Mouse (Mus musculus): Measurements from ENCODE around the gene Oas1d. TPM values are rescaled to one million over a fixed set of nuclear protein-coding genes. Genes with fewer than 3 reads are reported as not detected.

Oas1d gene
- polyA plus RNA-seq, 1 experiment from 2014 or later, result not detected

Other genes with a start within 250 kb of the Oas1d start
- 0.06 TPM in 2 replicates for gene Dtx1, start 202.6 kb upstream of the Oas1d start, polyA plus RNA-seq (2015; fragmentation: Nextera tagmentation; extraction: Ambion mirVana)
- gene Oas2, start 164.7 kb upstream of the Oas1d start, polyA plus RNA-seq (2015; fragmentation: Nextera tagmentation; extraction: Ambion mirVana), result 0.75 and 0.81 TPM in 2 replicates
- gene Oas3, start 136.9 kb upstream of the Oas1d start, polyA plus RNA-seq (2015; fragmentation: Nextera tagmentation; extraction: Ambion mirVana), result 1.0 and 1.3 TPM in 2 replicates
- not detected in 2 replicates for gene Oas1e, start 119.0 kb upstream of the Oas1d start, polyA plus RNA-seq (2015; fragmentation: Nextera tagmentation; extraction: Ambion mirVana)
- 0.33 and 0.44 TPM in 2 replicates for gene Oas1c, start 102.0 kb upstream of the Oas1d start, polyA plus RNA-seq (2015; fragmentation: Nextera tagmentation; extraction: Ambion mirVana)
- gene Oas1f, start 67.2 kb upstream of the Oas1d start, polyA plus RNA-seq (2015; fragmentation: Nextera tagmentation; extraction: Ambion mirVana), result not detected in 2 replicates
- gene Oas1h, start 53.1 kb upstream of the Oas1d start, polyA plus RNA-seq (2015; fragmentation: Nextera tagmentation; extraction: Ambion mirVana), result not detected in 2 replicates
- gene Oas1g, start 26.9 kb upstream of the Oas1d start, polyA plus RNA-seq (2015; fragmentation: Nextera tagmentation; extraction: Ambion mirVana), result 0.81 and 1.1 TPM in 2 replicates
- gene Oas1a, start 7.0 kb upstream of the Oas1d start, polyA plus RNA-seq (2015; fragmentation: Nextera tagmentation; extraction: Ambion mirVana), result 3.7 and 4.7 TPM in 2 replicates
- gene Rph3a, start 95.6 kb downstream of the Oas1d start, polyA plus RNA-seq (2015; fragmentation: Nextera tagmentation; extraction: Ambion mirVana), result 0.03 TPM in 1 of 2 replicates, not detected in the other